Mouse (Mus musculus) CH12.LX (cell line): ENCODE data around the gene Stxbp1.

Source experiments
- CTCF ChIP-seq, 2 experiments: IDR thresholded peaks in 1 of 2; conservative IDR thresholded peaks in 1 of 2; 2 replicates each; pipeline ENCODE4 v1.5.1; 2011 to 2012; ENCODE audit warnings: low read depth in 2 of 2, low read length in 2 of 2, improper control_type of control experiment in 1 of 2, inconsistent platforms in 1 of 2, mild to moderate bottlenecking in 1 of 2, moderate library complexity in 1 of 2
- HCFC1 ChIP-seq: IDR thresholded peaks from 2 replicates; pipeline ENCODE4 v1.6.1; 2012; ENCODE audit warnings: low read depth, mild to moderate bottlenecking, inconsistent platforms, low read length, improper control_type of control experiment
- MAX ChIP-seq: IDR thresholded peaks from 2 replicates; pipeline ENCODE4 v1.6.1; 2011; ENCODE audit warnings: low read length, improper control_type of control experiment

GRCm38 (mm10) chr2:32855046-32855785 is 8.2 kb upstream of the Stxbp1 start:
- no peak for TF ChIP-seq HCFC1
- TF ChIP-seq CTCF (conservative IDR thresholded peaks at IDR 0.05 in 1 of 2, IDR thresholded peaks at IDR 0.05 in 1 of 2; ENCODE audit: low read depth in 2 of 2, low read length in 2 of 2), result no peak
- TF ChIP-seq MAX, result no peak
